Mouse (Mus musculus): ENCODE measurements around the gene Il22ra2. TPM values are rescaled to one million over a fixed set of nuclear protein-coding genes. Genes with fewer than 3 reads are reported as not detected.

The Il22ra2 gene
- polyA plus RNA-seq, 1 experiment: not detected

DNA sequence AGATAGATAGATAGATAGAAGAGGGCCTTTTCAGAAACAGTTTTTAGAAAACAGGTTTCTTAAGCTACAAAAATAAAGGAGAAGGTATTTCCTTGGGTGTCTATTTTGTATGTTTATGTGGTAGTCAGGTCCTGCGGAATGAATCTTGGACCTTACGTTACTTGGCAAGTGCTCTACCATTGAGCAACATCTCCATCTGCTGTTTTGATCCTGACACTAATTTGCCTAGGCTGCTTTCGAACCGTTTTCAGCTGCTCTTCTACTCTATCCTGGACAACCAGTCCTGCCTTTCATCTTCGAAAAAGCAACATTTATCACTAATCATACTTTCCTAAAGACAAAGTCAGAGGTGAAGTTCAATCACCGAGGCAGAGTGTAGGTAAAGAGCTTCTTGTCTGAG, 18.6 kb upstream of the Il22ra2 start:
- DNase-seq (ENCODE audit: low read depth): no peak
- TF ChIP-seq CTCF (IDR thresholded peaks at IDR 0.05; ENCODE audit: borderline replicate concordance, extremely low read depth, insufficient read depth, insufficient read length) (no peak), POLR2A (IDR thresholded peaks at IDR 0.05; ENCODE audit: borderline replicate concordance, extremely low read depth, insufficient read depth, insufficient read length, poor library complexity, severe bottlenecking) (no peak)

DNA sequence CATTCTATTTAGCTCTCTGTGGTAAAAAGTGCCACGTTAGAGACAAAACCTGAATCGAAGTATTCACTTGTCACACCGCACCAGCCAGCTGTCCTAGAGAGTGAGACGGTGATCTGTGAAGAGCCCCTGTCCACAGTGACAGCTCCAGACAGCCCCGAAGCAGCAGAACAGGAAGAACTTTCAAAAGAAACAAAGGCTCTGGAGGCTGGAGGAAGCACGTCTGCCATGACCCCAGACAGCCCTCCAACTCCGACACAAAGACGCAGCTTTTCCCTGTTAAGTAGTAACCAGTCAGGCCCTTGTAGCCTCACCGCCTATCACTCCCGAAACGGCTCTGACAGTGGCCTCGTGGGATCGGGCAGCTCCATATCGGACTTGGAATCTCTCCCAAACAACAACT, 12.7 kb upstream of the Il22ra2 start:
- DNase-seq (ENCODE audit: low read depth): peak; percentile 30
- no peak for TF ChIP-seq POLR2A (IDR thresholded peaks at IDR 0.05; ENCODE audit: borderline replicate concordance, extremely low read depth, insufficient read depth, insufficient read length, poor library complexity, severe bottlenecking)
- no peak for TF ChIP-seq CTCF (IDR thresholded peaks at IDR 0.05; ENCODE audit: borderline replicate concordance, extremely low read depth, insufficient read depth, insufficient read length)

DNA sequence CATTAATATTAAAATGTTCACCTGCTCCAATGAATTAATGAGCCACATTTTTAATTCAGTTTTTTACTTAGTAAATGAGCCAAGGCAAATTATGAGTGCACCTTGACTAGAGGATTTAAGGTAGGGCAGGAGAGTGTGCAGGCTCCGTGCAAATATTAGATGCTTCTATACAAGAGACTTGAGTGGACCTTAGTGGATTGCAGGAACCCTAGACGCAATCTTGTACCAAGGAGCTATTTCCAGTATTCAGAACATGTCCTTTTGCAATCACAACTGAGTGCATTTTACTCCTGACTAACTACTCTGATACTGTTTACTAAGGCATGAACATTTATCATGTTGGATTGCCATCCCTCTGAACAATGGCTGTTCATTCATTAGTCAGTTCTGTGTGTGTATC, 10.2 kb upstream of the Il22ra2 start:
- no peak for TF ChIP-seq POLR2A (IDR thresholded peaks at IDR 0.05; ENCODE audit: borderline replicate concordance, extremely low read depth, insufficient read depth, insufficient read length, poor library complexity, severe bottlenecking)
- no peak for TF ChIP-seq CTCF (IDR thresholded peaks at IDR 0.05; ENCODE audit: borderline replicate concordance, extremely low read depth, insufficient read depth, insufficient read length)
- DNase-seq (ENCODE audit: low read depth): no peak

DNA sequence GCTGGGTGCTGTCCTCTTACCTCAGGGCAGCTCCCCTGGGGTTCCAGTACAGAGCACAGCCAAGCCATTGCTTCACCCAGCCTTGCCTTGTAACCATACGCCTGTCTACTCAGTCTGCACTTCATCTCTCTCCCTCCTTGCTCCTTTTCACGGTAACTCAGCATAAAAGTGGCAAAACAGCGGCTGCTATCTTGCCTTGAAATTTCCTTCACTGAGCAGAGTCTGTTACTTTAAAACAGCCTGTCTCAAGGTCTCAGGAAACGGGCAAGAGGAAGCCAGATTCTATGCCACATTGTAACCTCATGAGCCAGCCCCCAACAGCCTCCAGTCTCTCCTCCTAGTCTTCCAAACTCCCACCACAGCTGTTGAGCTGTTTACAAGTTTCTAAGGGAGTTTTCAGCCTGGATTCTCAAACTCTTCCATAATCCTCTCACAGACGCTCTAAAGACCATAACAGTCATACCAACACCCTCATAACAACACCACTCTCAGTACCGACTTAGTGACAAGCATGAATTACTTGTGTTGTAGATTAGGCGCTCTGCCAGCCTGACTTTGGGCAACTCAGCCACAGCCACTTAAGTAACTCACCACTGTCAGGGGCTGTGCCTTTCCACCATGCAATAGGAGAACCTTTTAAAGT, 8.6 kb upstream of the Il22ra2 start:
- TF ChIP-seq CTCF (IDR thresholded peaks at IDR 0.05; ENCODE audit: borderline replicate concordance, extremely low read depth, insufficient read depth, insufficient read length) (no peak), POLR2A (IDR thresholded peaks at IDR 0.05; ENCODE audit: borderline replicate concordance, extremely low read depth, insufficient read depth, insufficient read length, poor library complexity, severe bottlenecking) (no peak)
- DNase-seq (ENCODE audit: low read depth): peak; percentile 37

DNA sequence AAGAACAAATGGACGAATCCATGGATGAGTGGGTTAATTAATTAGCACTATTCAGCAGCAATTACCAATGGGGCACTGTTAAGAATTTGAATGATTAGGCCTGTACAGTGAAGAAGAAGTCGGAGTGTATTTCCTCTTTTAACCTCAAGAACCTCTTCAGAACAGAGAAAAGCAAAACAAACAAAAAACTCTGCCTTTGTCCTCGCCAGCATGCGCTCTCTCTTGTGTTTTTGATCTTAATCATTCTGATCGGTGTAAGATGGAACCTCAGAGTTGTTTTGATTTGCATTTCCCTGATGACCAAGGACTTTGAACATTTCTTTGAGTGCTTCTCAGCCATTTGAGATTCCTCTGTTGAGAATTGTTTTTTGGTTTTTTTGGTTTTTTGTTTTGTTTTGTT, 2.1 kb upstream of the Il22ra2 start:
- DNase-seq (ENCODE audit: low read depth): no peak
- TF ChIP-seq CTCF (IDR thresholded peaks at IDR 0.05; ENCODE audit: borderline replicate concordance, extremely low read depth, insufficient read depth, insufficient read length): no peak
- TF ChIP-seq POLR2A (IDR thresholded peaks at IDR 0.05; ENCODE audit: borderline replicate concordance, extremely low read depth, insufficient read depth, insufficient read length, poor library complexity, severe bottlenecking): no peak

DNA sequence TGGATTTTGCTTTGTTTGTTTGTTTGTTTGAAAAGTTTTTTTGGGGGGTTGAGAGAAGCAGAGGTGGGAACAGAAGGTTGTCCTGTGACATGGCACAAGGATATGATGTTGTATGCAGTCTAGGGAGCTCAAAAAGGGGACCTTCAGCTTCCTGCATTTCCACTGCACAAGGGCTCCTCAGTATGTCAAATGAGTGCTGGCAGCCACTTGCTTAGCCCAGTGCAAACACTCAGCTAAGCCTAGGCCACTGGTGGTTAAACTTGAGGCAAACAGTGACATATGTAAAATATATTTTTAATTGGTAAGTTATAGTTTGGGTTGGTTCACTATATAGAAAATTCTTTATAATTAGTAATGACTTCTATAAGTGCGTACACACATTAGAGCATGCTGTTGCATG, 2.8 kb downstream of the Il22ra2 start:
- TF ChIP-seq POLR2A (IDR thresholded peaks at IDR 0.05; ENCODE audit: borderline replicate concordance, extremely low read depth, insufficient read depth, insufficient read length, poor library complexity, severe bottlenecking) (no peak), CTCF (IDR thresholded peaks at IDR 0.05; ENCODE audit: borderline replicate concordance, extremely low read depth, insufficient read depth, insufficient read length) (no peak)
- no peak for DNase-seq (ENCODE audit: low read depth)

DNA sequence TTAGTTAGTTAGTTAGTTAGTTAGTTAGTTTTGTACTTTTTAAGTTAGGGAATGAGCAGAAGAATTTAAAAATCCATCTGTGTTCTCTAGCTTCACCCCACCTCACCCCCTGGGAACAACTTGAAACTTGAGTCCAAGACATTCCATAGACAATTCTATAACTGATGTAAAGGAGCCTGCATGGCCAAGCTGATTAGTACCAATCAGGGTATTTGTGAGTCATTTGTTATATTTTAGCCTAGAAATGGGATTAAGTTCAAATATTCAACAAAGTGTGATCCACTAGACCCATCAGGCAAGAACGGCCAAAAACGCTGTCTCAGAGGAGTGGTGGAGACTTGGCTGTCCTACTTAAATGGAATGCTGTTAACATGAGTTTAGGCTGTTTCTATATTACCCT, 5.5 kb downstream of the Il22ra2 start:
- no peak for DNase-seq (ENCODE audit: low read depth)
- TF ChIP-seq CTCF (IDR thresholded peaks at IDR 0.05; ENCODE audit: borderline replicate concordance, extremely low read depth, insufficient read depth, insufficient read length) (no peak), POLR2A (IDR thresholded peaks at IDR 0.05; ENCODE audit: borderline replicate concordance, extremely low read depth, insufficient read depth, insufficient read length, poor library complexity, severe bottlenecking) (no peak)

DNA sequence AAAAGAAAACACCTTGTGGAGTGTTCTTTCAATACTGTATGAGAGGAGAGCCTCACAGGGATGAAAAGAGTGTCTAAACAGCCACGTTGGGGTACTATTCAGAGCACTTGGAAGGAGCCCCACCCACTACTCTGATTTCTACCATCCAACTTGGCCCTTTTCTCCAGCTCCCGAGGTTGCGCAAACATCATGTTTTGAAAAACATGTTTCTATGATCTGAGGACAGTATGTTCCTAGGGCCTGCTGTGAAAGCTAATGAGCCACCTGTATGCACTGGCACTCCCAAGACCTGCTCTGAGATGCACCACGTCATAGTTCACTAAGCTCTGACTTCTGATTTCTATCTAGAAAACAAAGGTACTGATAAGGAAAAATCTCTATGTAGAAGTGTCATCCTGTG, 6.0 kb downstream of the Il22ra2 start:
- DNase-seq (ENCODE audit: low read depth): no peak
- TF ChIP-seq CTCF (IDR thresholded peaks at IDR 0.05; ENCODE audit: borderline replicate concordance, extremely low read depth, insufficient read depth, insufficient read length) (no peak), POLR2A (IDR thresholded peaks at IDR 0.05; ENCODE audit: borderline replicate concordance, extremely low read depth, insufficient read depth, insufficient read length, poor library complexity, severe bottlenecking) (no peak)

DNA sequence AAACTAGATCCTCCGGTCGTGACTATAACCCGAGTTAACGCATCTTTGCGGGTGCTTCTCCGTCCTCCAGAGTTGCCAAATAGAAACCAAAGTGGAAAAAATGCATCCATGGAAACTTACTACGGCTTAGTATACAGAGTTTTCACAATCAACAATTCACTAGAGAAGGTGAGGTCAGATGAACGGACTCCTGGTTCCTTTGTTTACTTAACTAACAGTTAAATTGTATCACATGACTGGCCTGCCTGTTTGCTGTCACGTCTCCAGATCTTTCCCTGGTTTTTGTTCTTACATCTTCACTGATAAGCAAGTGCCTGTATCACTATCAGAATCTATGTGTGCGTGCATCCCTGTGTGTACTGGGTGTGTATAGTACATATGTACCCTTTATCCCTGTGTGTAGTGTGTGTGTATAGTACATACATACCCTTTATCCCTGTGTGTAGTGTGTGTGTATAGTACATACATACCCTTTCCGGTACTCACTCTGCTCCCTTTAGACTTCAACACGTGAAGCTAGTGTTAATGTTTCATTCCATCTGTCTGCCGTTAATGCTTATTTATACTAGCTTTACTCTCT, 9.9 kb downstream of the Il22ra2 start:
- DNase-seq (ENCODE audit: low read depth): no peak
- TF ChIP-seq POLR2A (IDR thresholded peaks at IDR 0.05; ENCODE audit: borderline replicate concordance, extremely low read depth, insufficient read depth, insufficient read length, poor library complexity, severe bottlenecking) (no peak), CTCF (IDR thresholded peaks at IDR 0.05; ENCODE audit: borderline replicate concordance, extremely low read depth, insufficient read depth, insufficient read length) (no peak)

DNA sequence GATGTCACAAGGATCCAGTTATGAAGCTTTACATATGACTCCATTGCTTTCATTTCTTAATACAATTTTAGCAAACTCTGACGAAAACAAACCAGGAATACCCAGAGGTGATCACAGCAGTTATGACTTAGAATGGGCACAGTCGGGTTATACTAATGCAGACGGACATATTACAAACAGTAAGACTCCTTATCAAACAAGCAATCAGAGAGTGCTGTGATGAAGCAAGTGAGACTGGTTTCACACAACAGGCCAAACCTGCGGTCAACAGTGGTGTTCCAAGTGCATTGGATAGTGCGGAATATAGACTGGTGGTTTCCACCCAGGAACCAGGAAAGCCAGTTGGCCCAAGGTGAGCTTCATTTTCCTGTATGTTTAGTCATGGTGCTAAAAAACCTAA, 17.1 kb downstream of the Il22ra2 start:
- TF ChIP-seq POLR2A (IDR thresholded peaks at IDR 0.05; ENCODE audit: borderline replicate concordance, extremely low read depth, insufficient read depth, insufficient read length, poor library complexity, severe bottlenecking): no peak
- DNase-seq (ENCODE audit: low read depth): no peak

DNA sequence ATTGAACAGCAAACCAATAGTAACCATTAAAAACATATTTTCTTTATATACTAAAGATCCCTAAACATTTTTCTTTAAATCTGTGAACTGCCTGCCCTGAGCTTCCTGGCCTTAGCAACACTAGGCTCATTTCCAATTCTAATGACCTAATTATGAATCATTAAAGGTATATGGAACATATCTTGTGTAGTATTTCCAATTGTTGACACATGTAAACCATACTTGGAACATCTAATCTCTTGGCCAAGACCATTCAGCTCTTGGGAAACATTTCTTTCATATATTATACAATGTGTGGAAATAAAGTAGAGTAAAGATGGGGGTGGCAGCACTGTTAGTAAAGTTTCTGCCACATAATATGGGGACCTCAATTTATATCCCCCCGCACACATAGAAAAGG, 17.8 kb downstream of the Il22ra2 start:
- no peak for DNase-seq (ENCODE audit: low read depth)
- TF ChIP-seq POLR2A (IDR thresholded peaks at IDR 0.05; ENCODE audit: borderline replicate concordance, extremely low read depth, insufficient read depth, insufficient read length, poor library complexity, severe bottlenecking) (no peak), CTCF (IDR thresholded peaks at IDR 0.05; ENCODE audit: borderline replicate concordance, extremely low read depth, insufficient read depth, insufficient read length) (no peak)

DNA sequence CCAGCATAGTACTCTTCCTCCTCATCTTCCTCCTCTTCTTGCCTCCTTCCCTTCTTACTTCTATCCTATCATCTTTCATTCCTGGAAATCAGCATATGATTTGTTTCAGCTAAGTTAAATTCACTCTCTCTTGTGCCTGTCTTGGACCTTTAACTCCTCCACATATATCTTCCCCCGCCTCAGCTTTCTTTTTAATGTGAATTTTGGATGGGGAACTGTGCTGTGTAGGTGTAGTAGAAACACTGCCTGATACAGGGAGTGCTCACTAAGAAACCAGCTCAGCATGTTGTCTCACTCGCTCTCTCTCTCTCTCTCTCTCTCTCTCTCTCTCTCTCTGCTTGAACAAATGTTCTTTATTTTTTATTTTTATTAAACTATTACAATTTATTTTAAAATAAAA, 23.3 kb downstream of the Il22ra2 start:
- no peak for TF ChIP-seq POLR2A (IDR thresholded peaks at IDR 0.05; ENCODE audit: borderline replicate concordance, extremely low read depth, insufficient read depth, insufficient read length, poor library complexity, severe bottlenecking)
- no peak for TF ChIP-seq CTCF (IDR thresholded peaks at IDR 0.05; ENCODE audit: borderline replicate concordance, extremely low read depth, insufficient read depth, insufficient read length)
- no peak for DNase-seq (ENCODE audit: low read depth)
